Mouse (Mus musculus) megakaryocyte, embryonic 14.5 days (primary cell): ENCODE data around the gene 1700069L16Rik.

Source experiments
- FLI1 ChIP-seq: IDR thresholded peaks from 2 replicates; pipeline ENCODE4 v1.6.1; 2012; ENCODE audit warnings: low read length, inconsistent platforms, mixed read lengths
- GATA1 ChIP-seq: IDR thresholded peaks from 3 replicates; pipeline ENCODE4 v1.6.1; 2012; ENCODE audit warnings: mixed read lengths, low read length, inconsistent platforms, borderline replicate concordance

- no peak for TF ChIP-seq GATA1
- no peak for TF ChIP-seq FLI1
Measured at GRCm38 (mm10) chr5:113728691-113729090, 4.1 kb upstream of the 1700069L16Rik start.
